Mouse (Mus musculus) midbrain, embryonic 10.5 days (tissue): Measurements from ENCODE around the gene Cnpy4. TPM values are rescaled to one million over a fixed set of nuclear protein-coding genes. Genes with fewer than 3 reads are reported as not detected.
A peak's percentile ranks its signal among the peaks of the same experiment; 100 is the strongest.

Experiments
- DNase-seq: peaks from one replicate; pipeline ENCODE4 v3.0.0-alpha.2; 2017; ENCODE audit warnings: low spot score
- H3K27ac ChIP-seq: fragments of 300-500 bp; sonication (generic); replicated peaks from 2 replicates; pipeline ENCODE4 v1.5.1; 2016; ENCODE audit warnings: mild to moderate bottlenecking
- H3K27me3 ChIP-seq: fragments of 300-500 bp; sonication (generic); 2 replicates; pipeline ENCODE4 v1.6.1; 2016; ENCODE audit warnings: low read depth, mild to moderate bottlenecking; ENCODE audit not compliant: poor library complexity, severe bottlenecking
- H3K36me3 ChIP-seq: fragments of 300-500 bp; sonication (generic); 2 replicates; pipeline ENCODE4 v1.6.1; 2016; ENCODE audit warnings: mild to moderate bottlenecking, moderate library complexity
- H3K4me1 ChIP-seq: fragments of 300-500 bp; sonication (generic); 2 replicates; pipeline ENCODE4 v1.6.1; 2016
- H3K4me3 ChIP-seq: fragments of 300-500 bp; sonication (generic); 2 replicates; pipeline ENCODE4 v1.5.1; 2016; ENCODE audit warnings: mild to moderate bottlenecking, moderate library complexity
- H3K9me3 ChIP-seq: fragments of 300-500 bp; sonication (generic); replicated peaks from 2 replicates; pipeline ENCODE4 v1.6.1; 2016; ENCODE audit warnings: mild to moderate bottlenecking
- WGBS: fragments of 180-500 bp; shearing (Covaris S2); methylation state at CpG from one replicate; pipeline ENCODE4 v1.1.7; 2016; 5-methylcytosine and 5-hydroxymethylcytosine counted together
- polyA plus RNA-seq: library from polyadenylated mRNA; unstranded; fragments of >200 nt; fragmentation: Nextera tagmentation; extraction: Ambion mirVana; gene quantifications from 2 replicates; pipeline ENCODE4 v1.2.1, GENCODE M21; 2016

The Cnpy4 gene
- 54.4 and 58.2 TPM in 2 replicates for polyA plus RNA-seq

- Histone ChIP-seq H3K9me3 (no peaks in the 10 kb centered on the region), H3K4me3 (peak within 1 kb of the TSS; percentile 85), H3K4me1 (peaks cover 22% of the 10 kb centered on the region), H3K36me3 (peaks cover 58% of the 10 kb centered on the region), H3K27ac (peak within 1 kb of the TSS; percentile 93), H3K27me3 (no peaks in the 10 kb centered on the region)
- WGBS, result under 1% methylated on average over 31 of the region's 31 CpGs
- peak; percentile 83 for DNase-seq
Measured at GRCm38 (mm10) chr5:138186950-138187638, at the start of gene Cnpy4, which contains the start of gene Taf6. Gene Cnpy4, plus strand, starts transcription at chr5:138187485. Gene Taf6, minus strand, starts transcription at chr5:138187451.

- Histone ChIP-seq H3K27me3 (no peaks in the 10 kb centered on the region), H3K4me3 (no peak overlapping the region), H3K36me3 (peaks cover 60% of the 10 kb centered on the region), H3K4me1 (no peaks in the 10 kb centered on the region), H3K27ac (no peak overlapping the region), H3K9me3 (no peaks in the 10 kb centered on the region)
- 62% methylated on average over 8 of the region's 8 CpGs for WGBS
- DNase-seq, result no peak
Measured at GRCm38 (mm10) chr5:138137935-138138549, 49.2 kb upstream of the Cnpy4 start.

GRCm38 (mm10) chr5:138138585-138138984, 48.7 kb upstream of the Cnpy4 start:
- WGBS, result 83% methylated on average over 4 of the region's 4 CpGs
- no peaks in the 10 kb centered on the region for H3K4me1 ChIP-seq
- H3K27ac ChIP-seq, result no peak overlapping the region
- H3K36me3 ChIP-seq, result peaks cover 60% of the 10 kb centered on the region
- no peak overlapping the region for H3K4me3 ChIP-seq
- no peak for DNase-seq
- H3K27me3 ChIP-seq, result no peaks in the 10 kb centered on the region
- no peaks in the 10 kb centered on the region for H3K9me3 ChIP-seq

GRCm38 (mm10) chr5:138154390-138154789, 32.9 kb upstream of the Cnpy4 start:
- Histone ChIP-seq H3K27ac (peak overlapping the region; percentile 98), H3K4me3 (peak overlapping the region; percentile 88), H3K27me3 (no peaks in the 10 kb centered on the region), H3K4me1 (peaks cover 13% of the 10 kb centered on the region), H3K9me3 (no peaks in the 10 kb centered on the region), H3K36me3 (peaks cover 38% of the 10 kb centered on the region)
- WGBS, result 88% methylated on average over 3 of the region's 3 CpGs
- DNase-seq, result no peak

- H3K27ac ChIP-seq, result peak within 1 kb of the TSS; percentile 98
- peak; percentile 89 for DNase-seq
- WGBS, result under 1% methylated on average over 31 of the region's 31 CpGs
- no peaks in the 10 kb centered on the region for H3K9me3 ChIP-seq
- H3K4me1 ChIP-seq, result peaks cover 17% of the 10 kb centered on the region
- H3K4me3 ChIP-seq, result peak within 1 kb of the TSS; percentile 88
- H3K27me3 ChIP-seq, result no peaks in the 10 kb centered on the region
- peaks cover 33% of the 10 kb centered on the region for H3K36me3 ChIP-seq
Measured at GRCm38 (mm10) chr5:138155443-138155976, 31.8 kb upstream of the Cnpy4 start, which contains the start of gene Zfp113. Gene Zfp113, minus strand, starts transcription at chr5:138155744.

- Histone ChIP-seq H3K4me1 (peaks cover 19% of the 10 kb centered on the region), H3K27me3 (no peaks in the 10 kb centered on the region), H3K9me3 (no peaks in the 10 kb centered on the region), H3K36me3 (peaks cover 33% of the 10 kb centered on the region), H3K4me3 (peak overlapping the region; percentile 77), H3K27ac (peak overlapping the region; percentile 91)
- no peak for DNase-seq
- 68% methylated on average over 7 of the region's 7 CpGs for WGBS
Measured at GRCm38 (mm10) chr5:138160224-138160762, 27.0 kb upstream of the Cnpy4 start.

GRCm38 (mm10) chr5:138160842-138161665, 26.2 kb upstream of the Cnpy4 start, which contains the start of gene Cops6:
Gene Cops6, plus strand, starts transcription at chr5:138161071.
- Histone ChIP-seq H3K27ac (peak within 1 kb of the TSS; percentile 91), H3K27me3 (no peaks in the 10 kb centered on the region), H3K36me3 (peaks cover 41% of the 10 kb centered on the region), H3K4me3 (peak within 1 kb of the TSS; percentile 77), H3K4me1 (peaks cover 19% of the 10 kb centered on the region), H3K9me3 (no peaks in the 10 kb centered on the region)
- 2% methylated on average over 42 of the region's 42 CpGs for WGBS
- DNase-seq, result peak; percentile 95

GRCm38 (mm10) chr5:138163046-138163445, 24.2 kb upstream of the Cnpy4 start:
- Histone ChIP-seq H3K27me3 (no peaks in the 10 kb centered on the region), H3K4me1 (peaks cover 19% of the 10 kb centered on the region), H3K36me3 (peaks cover 61% of the 10 kb centered on the region), H3K4me3 (peak overlapping the region; percentile 18; the same call in 1 of the 2 replicates), H3K27ac (no peak overlapping the region), H3K9me3 (no peaks in the 10 kb centered on the region)
- WGBS, result 78% methylated on average over 6 of the region's 6 CpGs
- no peak for DNase-seq

- Histone ChIP-seq H3K9me3 (no peaks in the 10 kb centered on the region), H3K4me1 (peaks cover 19% of the 10 kb centered on the region), H3K4me3 (no peak overlapping the region; the same call in 1 of the 2 replicates), H3K27me3 (no peaks in the 10 kb centered on the region), H3K27ac (no peak overlapping the region), H3K36me3 (peaks cover 67% of the 10 kb centered on the region)
- WGBS, result 75% methylated on average over 10 of the region's 10 CpGs
- DNase-seq, result no peak
Measured at GRCm38 (mm10) chr5:138163610-138164009, 23.7 kb upstream of the Cnpy4 start.

- H3K9me3 ChIP-seq, result no peaks in the 10 kb centered on the region
- H3K4me3 ChIP-seq, result peak overlapping the region; percentile 23; the same call in 1 of the 2 replicates
- no peaks in the 10 kb centered on the region for H3K27me3 ChIP-seq
- DNase-seq, result no peak
- no peak overlapping the region for H3K27ac ChIP-seq
- 83% methylated on average over 8 of the region's 8 CpGs for WGBS
- H3K4me1 ChIP-seq, result peaks cover 27% of the 10 kb centered on the region
- peaks cover 83% of the 10 kb centered on the region for H3K36me3 ChIP-seq
Measured at GRCm38 (mm10) chr5:138165594-138165993, 21.7 kb upstream of the Cnpy4 start.

- peak; percentile 97 for DNase-seq
- no peaks in the 10 kb centered on the region for H3K27me3 ChIP-seq
- H3K27ac ChIP-seq, result peak overlapping the region; percentile 96
- H3K4me1 ChIP-seq, result peaks cover 32% of the 10 kb centered on the region
- WGBS, result under 1% methylated on average over 47 of the region's 47 CpGs
- H3K36me3 ChIP-seq, result peaks cover 75% of the 10 kb centered on the region
- peak overlapping the region; percentile 77 for H3K4me3 ChIP-seq
- H3K9me3 ChIP-seq, result no peaks in the 10 kb centered on the region
Measured at GRCm38 (mm10) chr5:138170936-138171561, 16.2 kb upstream of the Cnpy4 start.
